Mouse (Mus musculus): ENCODE results near the gene Pnrc2.

Pnrc2 gene

DNA sequence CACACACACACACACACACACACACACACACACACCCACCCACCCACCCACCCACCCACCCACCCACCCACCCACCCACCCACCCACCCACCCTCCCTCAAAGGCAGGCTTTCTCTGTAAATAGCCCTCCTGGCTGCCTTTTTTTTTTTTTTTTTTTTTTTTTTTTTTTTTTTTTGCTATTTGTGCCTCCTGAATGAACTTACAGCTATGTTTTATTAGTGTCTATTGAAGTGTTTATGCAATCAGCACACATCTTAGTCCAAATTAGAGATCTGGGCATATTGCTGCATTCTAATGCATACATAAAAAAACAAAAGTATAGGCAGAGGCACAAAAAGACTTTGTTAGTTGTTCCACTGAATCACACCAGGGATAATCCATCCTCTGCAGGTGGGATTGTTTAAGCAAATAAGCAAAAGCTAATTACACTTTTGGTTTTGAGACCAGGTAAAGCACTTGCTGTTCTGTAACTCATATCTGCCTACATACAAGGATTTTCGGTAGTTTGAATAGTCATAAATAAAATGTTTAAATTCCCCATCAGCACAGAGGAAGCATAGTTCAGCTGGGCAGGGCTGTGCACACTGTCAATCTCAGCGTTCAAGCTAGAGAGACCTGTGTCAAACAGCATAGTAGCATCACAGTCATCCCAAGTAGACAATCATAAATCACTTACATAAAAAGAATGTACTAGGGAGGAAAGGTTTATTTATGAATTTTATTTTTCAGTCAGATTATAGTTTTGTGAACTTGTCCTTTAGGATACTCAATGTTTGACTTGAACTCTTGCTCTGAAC, 3.2 kb downstream of the Pnrc2 start:
- no peak for DNase-seq (ENCODE audit: low read depth, low spot score)

DNA sequence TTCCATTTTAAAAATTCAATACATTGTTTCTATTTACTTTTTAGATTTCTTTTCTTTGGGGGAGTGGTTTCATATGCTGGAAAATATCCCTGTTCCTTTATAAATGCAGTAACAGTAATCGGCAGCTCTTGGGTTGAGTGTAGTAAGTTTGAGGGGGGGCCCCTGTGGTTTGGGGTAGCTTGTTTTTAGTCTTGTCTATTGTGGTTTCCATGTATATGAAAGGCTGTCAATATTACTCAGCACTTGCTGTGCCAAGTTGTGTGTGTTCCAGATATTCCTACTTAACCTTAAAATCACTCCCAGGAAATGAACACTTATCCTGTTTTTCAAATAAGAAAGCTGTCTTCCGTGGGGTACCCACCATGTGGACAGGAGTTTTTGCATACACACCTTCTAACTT, 4.7 kb downstream of the Pnrc2 start:
- DNase-seq (ENCODE audit: low read depth, low spot score) = no peak

DNA sequence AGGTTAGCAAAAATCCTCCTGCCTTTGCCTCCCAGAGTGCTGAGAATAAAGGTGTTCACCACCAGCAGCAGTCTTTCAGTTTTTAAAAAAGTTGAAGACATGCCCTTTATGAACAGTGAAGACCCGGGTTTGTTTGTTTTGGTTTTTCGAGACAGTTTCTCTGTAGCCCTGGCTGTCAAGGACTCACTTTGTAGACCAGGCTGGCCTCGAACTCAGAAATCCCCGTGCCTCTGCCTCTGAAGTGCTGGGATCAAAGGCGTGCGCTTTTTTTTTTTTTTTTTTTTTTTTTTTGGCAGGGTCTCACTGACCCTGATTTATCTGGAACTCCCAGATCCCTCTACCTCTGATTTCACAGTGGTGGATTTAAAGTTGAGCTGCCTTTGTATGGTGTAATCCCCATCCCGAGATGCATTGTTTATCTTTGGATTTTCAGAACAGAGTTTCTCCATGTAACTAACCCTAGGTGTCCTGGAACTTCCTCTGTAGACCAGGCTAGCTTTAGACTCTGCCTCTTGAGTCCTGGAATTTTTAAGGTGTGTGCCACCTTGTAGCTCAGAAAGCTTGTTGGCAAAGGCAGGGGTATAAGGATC, 16.0 kb downstream of the Pnrc2 start:
- no peak for DNase-seq (ENCODE audit: low read depth, low spot score)

DNA sequence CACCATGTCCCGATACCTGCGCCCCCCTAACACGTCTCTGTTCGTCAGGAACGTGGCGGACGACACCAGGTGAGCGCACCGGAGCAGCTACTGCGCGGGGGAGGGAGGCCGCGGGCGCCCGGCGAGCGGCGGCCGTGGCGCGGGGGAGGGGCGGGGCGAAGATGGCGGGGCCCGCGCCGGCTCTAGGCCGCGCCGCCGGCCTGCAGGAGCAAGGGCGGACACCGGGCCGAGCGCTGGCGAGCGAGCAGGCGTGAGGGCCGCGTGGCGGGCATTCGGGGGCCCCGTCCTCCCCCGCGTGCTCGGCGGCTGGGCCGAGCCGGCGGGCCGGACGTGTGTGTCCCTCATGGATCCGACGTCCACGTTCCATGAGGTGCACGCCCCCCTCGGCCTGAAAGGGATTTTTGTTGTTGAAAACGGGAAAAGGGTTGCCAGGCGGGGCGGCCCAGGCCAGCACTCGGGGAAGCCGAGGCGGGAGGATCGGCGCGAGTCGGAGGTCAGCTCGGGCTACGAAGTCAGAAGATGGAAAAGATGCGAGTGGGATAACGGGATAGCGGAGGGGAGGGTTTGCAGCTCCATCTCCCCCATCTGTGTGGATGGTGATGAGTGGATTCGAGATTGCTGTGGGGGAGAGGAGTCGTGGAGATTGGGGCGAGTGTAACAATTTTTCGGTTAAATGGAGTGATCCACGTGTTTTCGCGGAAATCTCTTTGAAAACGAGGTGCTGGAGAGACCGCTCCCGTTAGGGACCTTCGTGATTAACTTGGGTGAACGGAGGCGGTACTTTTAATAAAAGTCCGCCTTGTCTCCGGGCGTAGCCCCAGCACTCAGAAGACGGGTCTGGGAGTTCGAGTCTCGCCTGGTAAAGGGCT, 17.2 kb downstream of the Pnrc2 start:
- DNase-seq (ENCODE audit: low read depth, low spot score) = peak; percentile 74

DNA sequence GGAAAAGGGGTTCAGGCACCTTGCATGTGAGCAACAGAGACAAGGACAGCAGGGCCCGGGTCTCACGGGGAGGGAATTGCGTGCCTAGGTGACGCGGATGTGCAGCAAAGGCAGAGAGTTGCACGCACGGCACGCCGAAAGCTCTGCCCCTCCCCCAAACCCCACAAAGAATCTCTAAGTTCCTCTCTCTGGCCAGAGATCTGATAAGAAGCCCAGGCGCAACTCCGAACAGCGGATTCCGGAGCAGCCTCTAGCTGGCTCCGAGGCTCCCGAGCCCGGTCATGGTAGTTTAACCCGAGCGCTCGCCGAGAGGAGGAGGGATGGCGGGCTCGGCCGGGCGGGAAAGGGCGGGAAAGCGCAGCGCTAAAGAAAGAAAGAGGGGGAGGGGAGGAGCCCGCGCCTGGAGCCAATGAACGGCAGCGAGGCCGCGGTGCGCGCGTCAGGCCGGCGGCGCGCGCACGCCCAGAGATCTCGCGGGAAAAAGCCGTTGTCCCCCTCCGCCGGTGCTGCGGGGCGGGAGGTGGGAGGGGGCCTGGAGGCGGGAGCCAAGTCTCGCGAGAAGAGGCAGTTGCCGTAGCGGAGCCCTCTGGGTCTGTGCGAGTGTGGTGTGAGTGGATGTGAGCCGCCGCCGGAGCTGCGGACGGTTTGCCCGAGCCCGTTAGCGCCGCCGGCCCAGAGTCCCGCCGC, 18.0 kb downstream of the Pnrc2 start, which contains the start of gene Srsf10:
Gene Srsf10, plus strand, starts transcription at position 212 of the 687 bp plus-strand sequence.
- DNase-seq (ENCODE audit: low read depth, low spot score) = peak; percentile 98

DNA sequence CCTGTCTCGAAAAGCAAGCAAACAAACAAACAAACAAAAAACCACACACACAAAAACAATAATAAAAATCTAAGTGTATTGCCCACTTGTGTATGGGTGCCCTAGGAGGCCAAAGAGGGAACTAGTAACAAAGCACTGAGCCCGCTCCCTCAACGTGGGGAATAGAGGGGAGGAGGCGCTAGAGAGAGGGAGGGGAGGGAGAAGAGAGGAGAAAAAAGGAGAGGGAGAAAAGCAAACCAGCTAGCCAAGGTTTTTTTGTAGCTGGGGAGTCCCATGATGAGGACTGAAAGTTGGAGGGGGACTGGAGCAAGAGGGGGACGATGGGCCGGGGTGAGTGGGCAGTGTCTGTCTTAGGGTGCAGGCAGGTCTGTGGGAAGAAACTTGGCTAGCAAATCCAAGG, 18.6 kb downstream of the Pnrc2 start:
- DNase-seq (ENCODE audit: low read depth, low spot score) = peak; percentile 83

DNA sequence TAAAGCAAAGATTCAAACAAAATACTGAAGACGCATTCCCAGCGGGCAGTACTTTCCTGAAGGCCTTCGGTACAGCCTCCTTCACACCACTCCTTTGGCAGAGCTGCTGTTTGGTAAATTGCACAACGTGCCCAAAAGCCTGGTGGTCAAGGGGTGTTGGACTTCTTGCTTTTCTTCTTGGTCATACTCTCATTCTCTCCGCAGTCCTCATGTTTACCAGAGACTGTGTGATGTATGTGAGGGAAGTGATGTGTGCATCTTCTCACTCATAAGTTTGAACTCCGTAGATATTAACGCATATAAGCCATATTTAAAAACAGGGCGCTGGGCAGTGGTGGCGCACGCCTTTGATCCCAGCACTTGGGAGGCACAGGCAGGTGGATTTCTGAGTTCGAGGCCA, 19.0 kb downstream of the Pnrc2 start:
- DNase-seq (ENCODE audit: low read depth, low spot score) = no peak

DNA sequence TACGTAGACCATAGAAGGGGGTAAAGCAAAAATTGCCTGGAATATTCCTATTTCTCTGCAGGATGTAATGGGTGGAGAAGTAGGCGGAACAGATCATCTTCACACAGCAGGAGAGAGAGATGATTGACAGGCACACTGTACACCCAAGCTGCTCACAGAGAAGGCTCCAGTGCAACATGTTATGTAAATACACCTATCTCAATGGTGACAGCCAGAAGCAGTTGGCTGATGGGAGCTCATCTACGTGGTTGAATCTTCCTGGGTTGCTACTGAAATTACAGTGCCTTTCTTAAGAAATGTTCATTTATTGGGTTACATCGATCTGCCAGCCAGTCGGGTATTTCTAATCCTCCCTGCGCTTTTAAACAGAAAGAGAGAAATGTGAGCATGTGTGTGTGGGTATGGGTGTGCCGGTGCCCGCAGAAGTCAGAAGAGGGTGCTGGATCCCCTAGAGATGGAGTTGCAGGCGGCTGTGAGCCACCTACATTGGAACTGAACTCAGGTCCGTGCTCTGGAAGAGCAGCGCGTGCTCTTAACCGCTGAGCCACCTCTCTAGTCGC, 19.6 kb downstream of the Pnrc2 start:
- no peak for DNase-seq (ENCODE audit: low read depth, low spot score)

DNA sequence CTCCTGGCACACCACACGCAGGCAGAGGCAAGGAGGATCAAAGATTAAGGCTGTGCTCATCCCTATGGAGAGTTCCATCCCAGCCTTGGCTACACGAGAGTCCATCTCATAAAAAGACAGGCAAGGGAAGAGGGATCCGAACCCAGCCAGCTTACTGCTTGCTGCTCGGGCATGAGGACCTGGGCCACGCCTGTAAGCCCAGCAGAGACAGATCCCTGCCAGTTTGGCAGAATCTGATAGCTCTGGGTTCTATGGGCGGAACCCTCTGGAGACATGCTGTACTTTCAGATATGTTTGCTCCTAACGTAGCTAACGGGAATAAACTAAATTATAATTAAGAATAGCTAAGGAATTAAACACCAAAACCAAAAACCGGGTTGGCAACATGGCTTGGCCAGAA, 21.7 kb downstream of the Pnrc2 start:
- no peak for DNase-seq (ENCODE audit: low read depth, low spot score)

DNA sequence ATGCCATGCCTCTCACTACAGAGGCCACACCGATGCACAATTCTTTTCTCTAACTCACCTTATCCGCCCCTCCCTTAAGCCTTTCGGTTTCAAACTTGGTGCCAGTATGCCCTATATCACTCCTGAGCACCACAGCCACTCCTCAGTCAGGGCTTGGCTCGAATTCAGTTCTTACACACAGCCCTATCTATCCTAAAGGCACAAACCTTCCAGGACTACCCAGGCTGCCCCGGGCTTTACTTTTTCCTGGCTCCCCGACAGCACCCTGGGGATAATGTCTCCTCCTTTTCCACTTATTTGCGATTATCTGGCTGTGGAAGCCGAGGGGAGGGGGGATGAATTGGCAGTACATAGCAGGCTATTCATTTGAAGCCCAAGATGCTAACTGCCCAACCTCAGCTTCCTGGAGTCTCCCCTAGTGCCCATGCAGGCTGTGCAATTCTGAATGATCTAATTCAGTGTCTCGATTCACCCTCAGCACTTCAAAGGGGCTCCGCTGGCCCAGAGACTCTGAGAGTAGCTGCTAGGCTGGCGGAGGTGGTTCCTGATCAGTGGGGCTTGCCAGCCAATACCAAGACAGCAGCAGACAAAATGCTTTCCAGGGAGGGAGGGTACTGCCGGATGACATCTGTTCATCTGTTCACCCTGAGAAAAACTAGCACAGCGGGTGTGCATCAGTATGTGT, 23.1 kb downstream of the Pnrc2 start:
- DNase-seq (ENCODE audit: low read depth, low spot score) = no peak

DNA sequence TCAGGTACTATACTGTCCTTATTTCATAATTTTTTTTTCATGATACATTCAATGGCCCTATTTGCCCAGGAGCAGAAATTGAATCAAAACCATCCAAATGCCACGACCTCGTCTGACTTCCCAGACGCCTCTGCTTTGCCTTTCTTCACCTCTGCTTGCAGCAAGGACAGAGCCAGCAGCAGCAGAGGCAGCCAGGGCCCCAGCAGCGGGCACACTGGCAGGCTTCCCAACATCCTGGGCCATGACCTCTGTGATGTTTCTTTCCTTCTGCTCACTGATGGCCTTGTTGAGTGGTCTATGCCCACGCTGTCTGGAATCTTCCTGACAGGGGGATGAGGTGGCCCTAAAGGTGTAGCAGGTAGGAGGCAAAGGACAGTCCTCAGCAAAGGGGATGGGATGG, 26.1 kb downstream of the Pnrc2 start:
- DNase-seq (ENCODE audit: low read depth, low spot score) = no peak

DNA sequence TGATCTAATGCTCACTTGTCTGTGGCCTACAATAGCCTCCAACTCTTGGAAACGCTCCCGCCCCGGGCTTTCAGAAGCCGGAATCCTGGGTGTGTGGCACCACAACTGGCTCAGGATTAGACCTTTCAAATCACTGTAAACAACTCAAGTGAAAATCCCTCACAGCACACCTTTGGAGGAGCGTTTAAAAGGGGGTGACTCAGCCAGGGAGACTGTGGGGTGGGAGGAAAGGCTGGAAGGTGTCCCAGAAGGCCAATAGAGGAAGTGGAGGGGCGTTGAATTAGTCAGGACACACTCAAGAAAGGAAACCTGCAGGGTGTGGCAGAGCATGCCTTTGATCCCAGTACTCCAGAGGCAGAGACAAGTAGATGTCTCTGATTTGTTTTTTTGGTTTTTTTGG, 29.2 kb downstream of the Pnrc2 start:
- DNase-seq (ENCODE audit: low read depth, low spot score) = no peak

DNA sequence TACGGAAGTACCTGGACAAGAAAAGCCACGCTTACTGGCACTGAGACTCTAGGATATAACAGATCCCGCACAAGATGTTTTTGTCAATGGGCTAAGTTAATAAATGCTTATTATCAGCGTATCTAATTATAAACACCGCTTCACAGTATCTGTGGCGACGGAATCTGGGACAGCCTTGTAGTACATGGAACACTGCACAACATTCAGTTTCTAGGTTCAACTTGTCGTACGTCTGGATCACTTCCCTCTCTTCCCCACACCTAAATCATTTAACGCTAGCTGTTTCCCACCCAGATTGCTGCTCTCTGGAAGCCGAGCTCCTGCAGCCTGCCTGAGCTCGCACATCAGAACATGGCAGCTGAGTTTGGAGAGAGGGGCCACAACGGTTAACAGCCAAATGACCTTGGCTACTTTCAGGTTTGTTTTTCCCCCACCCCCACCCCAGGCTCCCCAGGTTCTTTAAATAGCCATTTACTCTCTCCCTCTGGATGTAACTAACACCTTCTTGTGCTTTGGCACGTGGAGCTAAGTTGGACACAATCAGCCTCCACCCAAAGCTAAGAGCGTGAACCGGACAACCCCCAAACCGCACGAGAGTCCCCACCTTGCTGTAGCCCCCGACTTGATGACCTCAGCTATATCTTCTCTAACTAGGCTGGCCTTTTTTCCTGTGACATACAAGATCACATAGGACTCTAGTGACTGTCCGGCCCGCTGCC, 34.2 kb downstream of the Pnrc2 start:
- DNase-seq (ENCODE audit: low read depth, low spot score) = no peak

DNA sequence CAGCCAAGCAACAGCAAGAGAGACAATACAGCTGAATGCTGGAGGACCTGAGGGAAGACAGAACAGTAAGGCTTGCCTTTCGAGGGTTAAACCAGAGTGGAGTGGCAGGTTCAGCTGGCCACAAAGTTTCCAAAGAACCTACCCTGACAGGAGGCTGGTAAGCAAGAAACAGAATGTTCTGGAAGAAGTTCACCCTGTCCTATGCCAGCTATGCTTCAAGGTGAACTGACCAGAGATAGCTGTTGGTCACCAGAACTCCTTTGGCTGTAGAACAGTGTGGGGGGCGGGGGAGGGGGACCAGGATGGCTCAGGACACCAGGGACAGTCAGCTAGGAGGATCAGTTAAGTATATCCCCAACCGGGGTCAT, 34.7 kb downstream of the Pnrc2 start:
- DNase-seq (ENCODE audit: low read depth, low spot score) = no peak

DNA sequence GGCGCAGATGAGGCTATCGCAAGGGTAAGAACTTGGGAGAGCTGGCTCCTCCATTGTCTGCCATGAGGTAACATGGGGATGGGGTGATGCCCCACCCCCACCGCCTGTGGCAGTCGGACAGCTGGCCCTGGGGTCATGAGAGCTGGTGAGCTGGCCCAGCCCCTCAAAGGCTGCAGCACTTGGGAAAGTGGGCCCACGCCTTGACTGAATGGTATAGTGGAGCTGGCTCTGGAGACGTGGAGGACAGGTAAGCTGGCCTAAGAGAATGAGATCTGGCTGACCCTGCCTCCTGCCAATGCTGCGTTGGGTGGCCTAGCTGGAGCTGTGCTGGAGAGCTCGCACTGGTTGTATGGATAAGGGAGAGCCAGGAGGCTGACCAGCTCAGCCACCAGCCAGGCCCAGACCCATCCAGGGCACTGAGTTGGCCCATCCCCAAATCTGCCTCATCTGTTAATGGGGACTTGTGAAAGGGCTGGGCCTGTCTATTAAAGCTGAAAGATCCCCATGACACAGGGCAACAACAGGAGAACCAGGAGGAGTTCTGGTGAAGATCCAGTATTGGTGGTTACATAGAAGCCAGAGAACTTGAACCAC, 39.4 kb downstream of the Pnrc2 start:
- DNase-seq (ENCODE audit: low read depth, low spot score) = no peak

DNA sequence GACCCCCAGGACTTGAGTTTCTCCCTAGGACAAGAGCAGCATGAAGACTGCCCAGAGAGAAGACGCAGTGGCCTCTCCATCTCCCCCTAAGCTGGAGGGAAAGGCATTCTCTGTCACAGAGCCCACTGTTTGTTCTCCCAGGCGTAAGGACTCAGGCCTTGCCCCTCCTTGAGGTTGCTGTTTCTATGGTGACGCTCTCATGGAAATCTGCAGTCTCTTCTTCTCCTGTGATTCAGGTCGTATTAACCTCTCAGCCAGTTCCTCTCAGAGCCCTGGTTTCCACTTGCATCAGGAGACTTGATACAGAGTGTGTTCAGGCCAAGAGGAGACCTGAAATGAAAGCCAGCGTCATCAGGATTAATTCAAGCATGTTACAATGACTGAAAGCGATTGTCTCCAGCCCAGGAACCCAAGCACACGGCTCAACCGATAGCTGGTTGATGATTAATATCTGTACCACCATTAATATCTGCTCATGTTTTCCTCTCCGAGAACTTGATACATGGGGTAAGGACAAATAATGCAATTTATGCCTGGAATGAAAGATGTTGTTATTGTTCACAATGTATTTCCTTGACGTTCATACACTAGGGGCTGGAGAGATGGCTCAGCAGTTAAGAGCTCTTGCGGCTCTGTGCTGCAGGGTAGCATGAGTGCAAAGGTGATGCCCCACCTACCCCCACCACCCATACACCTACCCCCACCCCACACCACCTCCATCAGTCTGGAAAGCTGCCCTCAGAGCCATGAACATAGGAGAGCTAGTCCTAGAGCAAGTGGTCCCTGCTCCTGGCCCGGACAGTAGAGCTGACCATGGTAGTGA, 40.1 kb downstream of the Pnrc2 start:
- peak; percentile 56 for DNase-seq (ENCODE audit: low read depth, low spot score)

DNA sequence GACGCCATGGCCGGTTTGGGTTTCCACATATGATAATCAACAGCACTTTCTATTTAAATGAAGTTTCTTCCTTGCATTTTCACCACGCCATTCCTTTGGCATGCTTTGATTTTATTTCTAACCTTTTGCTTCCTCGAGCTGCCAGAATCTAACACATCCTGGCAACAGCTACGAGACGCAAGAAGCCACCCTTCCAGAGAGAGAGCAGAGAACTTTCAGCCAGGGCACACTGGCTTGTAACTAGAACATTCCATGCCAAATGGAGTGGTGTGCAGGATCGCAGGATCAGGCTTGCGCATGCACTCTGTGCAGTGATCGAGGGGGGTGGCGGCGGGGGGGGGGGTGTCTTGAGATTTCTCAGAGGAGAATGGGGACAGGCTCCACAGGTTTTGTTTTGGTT, 41.6 kb downstream of the Pnrc2 start:
- no peak for DNase-seq (ENCODE audit: low read depth, low spot score)

DNA sequence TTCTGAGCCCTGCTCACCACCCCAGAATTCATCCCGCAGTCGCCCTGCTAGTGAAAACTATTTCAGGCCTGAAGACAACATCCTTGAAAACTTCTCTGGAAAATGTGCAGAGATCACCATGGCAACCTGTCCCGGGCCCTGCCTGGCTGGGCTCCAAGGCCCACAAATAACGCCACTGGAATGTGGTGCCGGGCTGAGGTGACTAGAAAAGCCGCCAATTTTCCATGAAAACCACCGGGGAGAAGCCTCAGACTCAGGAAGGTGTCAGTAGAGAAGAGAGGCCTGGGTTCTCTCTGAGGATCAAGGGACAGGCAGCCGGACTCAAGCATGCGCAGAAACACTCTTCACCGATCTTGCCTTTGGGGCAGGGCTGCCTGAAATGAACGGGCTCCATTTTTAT, 45.2 kb downstream of the Pnrc2 start:
- peak; percentile 86 for DNase-seq (ENCODE audit: low read depth, low spot score)

DNA sequence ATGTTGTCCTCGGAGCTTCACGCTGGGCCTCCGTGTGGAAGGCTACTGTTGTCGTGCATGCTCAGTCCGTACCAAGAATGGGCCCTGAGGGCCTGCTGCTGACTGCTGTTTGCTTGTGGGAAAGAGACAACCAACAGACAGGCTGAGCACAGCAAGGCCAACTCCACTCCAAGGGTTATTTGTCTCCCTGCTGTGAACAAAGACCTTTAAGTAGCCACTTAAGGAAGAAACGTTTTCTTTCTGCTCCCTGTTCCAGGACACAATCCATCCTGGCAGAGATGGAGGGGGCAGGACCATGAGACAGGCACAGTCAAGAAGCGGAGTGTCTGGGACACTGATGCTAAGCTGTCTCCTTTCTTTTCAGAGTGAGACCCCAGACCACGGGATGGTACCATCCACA, 49.4 kb downstream of the Pnrc2 start:
- DNase-seq (ENCODE audit: low read depth, low spot score) = peak; percentile 43
